20 mouse cellular contexts compared by ENCODE assay signal in genomic region chr9:63851809-63852208, GRCm38 (mm10).
A peak's percentile ranks its signal among the peaks of the same experiment; 100 is the strongest.
DNase-seq lines count a peak whose midpoint lies in the region; ATAC-seq and TF ChIP-seq lines count a peak whose summit lies in the region.
"Had no signal": no experiment of that assay in that cellular context is flagged by ENCODE, and none has a peak within 500 bp of the region (broad histone marks: within the 10 kb centered on the region; RNA-seq: fewer than 3 reads in every experiment).

No protein-coding gene starts in this region.

- no peak overlapping the region for H3K27ac ChIP-seq in forebrain, embryonic 16.5 days (ENCODE audit: low read length)
- no peak overlapping the region for H3K27ac ChIP-seq in forebrain, embryonic 10.5 days
- H3K27ac ChIP-seq in lung, embryonic 14.5 days (ENCODE audit: low read depth): no peak overlapping the region
- H3K27ac ChIP-seq: embryonic facial prominence, embryonic 13.5 days; kidney, embryonic 15.5 days; limb, embryonic 10.5 days; liver, embryonic 13.5 days; stomach, embryonic 15.5 days had no signal

- H3K4me2 ChIP-seq in forebrain, embryonic 16.5 days (ENCODE audit: low read length): no peak overlapping the region
- no peak overlapping the region for H3K4me2 ChIP-seq in lung, embryonic 14.5 days
- H3K4me2 ChIP-seq: embryonic facial prominence, embryonic 13.5 days; heart, embryonic 11.5 days; kidney, embryonic 15.5 days; liver, embryonic 13.5 days; stomach, embryonic 15.5 days had no signal

- no peak for TF ChIP-seq CTCF in lung, embryonic 14.5 days (IDR thresholded peaks at IDR 0.05; ENCODE audit: low read depth)

- no peak overlapping the region for H3K9ac ChIP-seq in forebrain, embryonic 16.5 days (replicated peaks; ENCODE audit: low read depth, low read length)
- no peak overlapping the region for H3K9ac ChIP-seq in lung, embryonic 14.5 days
- H3K9ac ChIP-seq: embryonic facial prominence, embryonic 13.5 days; kidney, embryonic 15.5 days; liver, embryonic 13.5 days; stomach, embryonic 15.5 days had no signal

- no peaks in the 10 kb centered on the region for H3K9me3 ChIP-seq in forebrain, embryonic 16.5 days (ENCODE audit: control insufficient read depth, low read length)
- 0 out of 2 replicates have a peak, but pooled peaks cover 4% of the 10 kb centered on the region for H3K9me3 ChIP-seq in forebrain, embryonic 10.5 days
- no peaks in the 10 kb centered on the region for H3K9me3 ChIP-seq in lung, embryonic 14.5 days (ENCODE audit: low read depth, low read length)
- H3K9me3 ChIP-seq: embryonic facial prominence, embryonic 13.5 days; kidney, embryonic 15.5 days; limb, embryonic 10.5 days; liver, embryonic 13.5 days; stomach, embryonic 15.5 days had no signal

- 37% methylated on average over 12 of the region's 12 CpGs for WGBS in forebrain, embryonic 16.5 days
- WGBS in forebrain, embryonic 10.5 days: 84% methylated on average over 12 of the region's 12 CpGs
- 39% methylated on average over 12 of the region's 12 CpGs for WGBS in lung, embryonic 14.5 days

- no peaks in the 10 kb centered on the region for H3K27me3 ChIP-seq in forebrain, embryonic 16.5 days (replicated peaks; ENCODE audit: control insufficient read depth, insufficient read depth, low read length)
- no peaks in the 10 kb centered on the region for H3K27me3 ChIP-seq in forebrain, embryonic 10.5 days (ENCODE audit: poor library complexity, severe bottlenecking)
- H3K27me3 ChIP-seq in lung, embryonic 14.5 days (ENCODE audit: insufficient read depth, low read length): no peaks in the 10 kb centered on the region
- H3K27me3 ChIP-seq: embryonic facial prominence, embryonic 13.5 days; kidney, embryonic 15.5 days; liver, embryonic 13.5 days; stomach, embryonic 15.5 days had no signal

- H3K36me3 ChIP-seq in forebrain, embryonic 16.5 days (ENCODE audit: control insufficient read depth, insufficient read depth): no peaks in the 10 kb centered on the region
- H3K36me3 ChIP-seq in forebrain, embryonic 10.5 days (replicated peaks): no peaks in the 10 kb centered on the region
- H3K36me3 ChIP-seq in lung, embryonic 14.5 days (ENCODE audit: insufficient read depth): no peaks in the 10 kb centered on the region
- H3K36me3 ChIP-seq: embryonic facial prominence, embryonic 13.5 days; kidney, embryonic 15.5 days; limb, embryonic 10.5 days; liver, embryonic 13.5 days; stomach, embryonic 15.5 days had no signal

- DNase-seq in forebrain, embryonic 10.5 days (ENCODE audit: extremely low spot score, low spot score): no peak
- DNase-seq in lung, embryonic 14.5 days: peak; percentile 84
- DNase-seq in lung, postnatal 25 days (ENCODE audit: low spot score): no peak
- peak; percentile 32 for DNase-seq in Muller cell, postnatal 12 days (ENCODE audit: inconsistent ontology term)
- peak; percentile 6 for DNase-seq in lung, postnatal 14 days
- DNase-seq in adrenal gland, postnatal 10 days: no peak
- DNase-seq: adrenal gland, adult 2 months; cerebellum, adult 2 months; gastrocnemius, postnatal 25 days; heart, postnatal 4 days; liver, embryonic 13.5 days; spleen, adult 18-20 months; thymus, postnatal 36 days had no signal

- H3K4me1 ChIP-seq in forebrain, embryonic 16.5 days (replicated peaks; ENCODE audit: control insufficient read depth, insufficient read depth, low read length): peaks cover 10% of the 10 kb centered on the region
- H3K4me1 ChIP-seq in forebrain, embryonic 10.5 days: peaks cover 5% of the 10 kb centered on the region
- 0 out of 2 replicates have a peak, but pooled peaks cover 6% of the 10 kb centered on the region for H3K4me1 ChIP-seq in lung, embryonic 14.5 days (ENCODE audit: insufficient read depth)
- H3K4me1 ChIP-seq: liver, embryonic 13.5 days; stomach, embryonic 15.5 days had no signal

- peak; percentile 36; the same call in 1 of the 2 replicates for ATAC-seq in forebrain, embryonic 16.5 days
- peak; percentile 46; the same call in 1 of the 2 replicates for ATAC-seq in lung, embryonic 14.5 days (ENCODE audit: insufficient read depth)
- ATAC-seq: midbrain, embryonic 16.5 days had no signal

- no peak overlapping the region for H3K4me3 ChIP-seq in forebrain, embryonic 16.5 days (replicated peaks; ENCODE audit: low read length)
- H3K4me3 ChIP-seq in forebrain, embryonic 10.5 days: no peak overlapping the region
- no peak overlapping the region for H3K4me3 ChIP-seq in lung, embryonic 14.5 days (ENCODE audit: low read depth, low read length)
- H3K4me3 ChIP-seq: embryonic facial prominence, embryonic 13.5 days; kidney, embryonic 15.5 days; limb, embryonic 10.5 days; liver, embryonic 13.5 days; stomach, embryonic 15.5 days had no signal

Comparison
In these comparisons a context has a peak if more than half of its experiments do, and no peak if none do; other contexts are left out.
1. DNase-seq: peak in lung, embryonic 14.5 days (single experiment), Muller cell, postnatal 12 days (single experiment) and lung, postnatal 14 days (single experiment); none in forebrain, embryonic 10.5 days (single experiment), lung, postnatal 25 days (single experiment) and adrenal gland, postnatal 10 days (single experiment).